In genomic region chr5:112001742-112002701, GRCm38 (mm10) we compare ENCODE assay signal across 8 mouse cellular contexts.
DNase-seq lines count a peak whose midpoint lies in the region; ATAC-seq and TF ChIP-seq lines count a peak whose summit lies in the region.

No protein-coding gene starts in this region.

- H3K9ac ChIP-seq in heart, embryonic 11.5 days (ENCODE audit: low read depth, low read length) = no peak overlapping the region
- H3K9ac ChIP-seq in embryonic facial prominence, embryonic 12.5 days = no peak overlapping the region
- H3K9ac ChIP-seq in midbrain, postnatal 0 days (replicated peaks; ENCODE audit: low read length, poor library complexity, severe bottlenecking) = no peak overlapping the region

- no peak for ATAC-seq in heart, embryonic 11.5 days (replicated peaks; ENCODE audit: insufficient number of reproducible peaks, low FRiP score, low TSS enrichment)
- peak; percentile 18; the same call in 1 of the 2 replicates for ATAC-seq in embryonic facial prominence, embryonic 12.5 days (ENCODE audit: insufficient number of reproducible peaks, insufficient read depth, low FRiP score, low TSS enrichment)
- ATAC-seq in midbrain, postnatal 0 days (ENCODE audit: low FRiP score) = no peak

- no peaks in the 10 kb centered on the region for H3K36me3 ChIP-seq in heart, embryonic 11.5 days (ENCODE audit: control insufficient read depth, insufficient read depth, low read length)
- H3K36me3 ChIP-seq in embryonic facial prominence, embryonic 12.5 days = no peaks in the 10 kb centered on the region
- H3K36me3 ChIP-seq in midbrain, postnatal 0 days (ENCODE audit: insufficient read depth, low read length) = no peaks in the 10 kb centered on the region

- H3K27ac ChIP-seq in heart, embryonic 11.5 days (ENCODE audit: low read depth, low read length) = no peak overlapping the region
- peak overlapping the region; percentile 41; the same call in 1 of the 2 replicates for H3K27ac ChIP-seq in embryonic facial prominence, embryonic 12.5 days
- no peak overlapping the region for H3K27ac ChIP-seq in midbrain, postnatal 0 days (ENCODE audit: low read depth, low read length)

- WGBS in heart, embryonic 11.5 days (ENCODE audit: insufficient replicate concordance) = 21% methylated on average over 32 of the region's 32 CpGs
- WGBS in embryonic facial prominence, embryonic 12.5 days = 9% methylated on average over 32 of the region's 32 CpGs
- 17% methylated on average over 32 of the region's 32 CpGs for WGBS in midbrain, postnatal 0 days

- H3K4me3 ChIP-seq in heart, embryonic 11.5 days (ENCODE audit: low read depth, low read length) = no peak overlapping the region
- no peak overlapping the region for H3K4me3 ChIP-seq in embryonic facial prominence, embryonic 12.5 days
- H3K4me3 ChIP-seq in midbrain, postnatal 0 days (ENCODE audit: low read depth, low read length) = no peak overlapping the region

- no peaks in the 10 kb centered on the region; the same call in 1 of the 2 replicates for H3K9me3 ChIP-seq in heart, embryonic 11.5 days (replicated peaks; ENCODE audit: control insufficient read depth, low read length)
- H3K9me3 ChIP-seq in embryonic facial prominence, embryonic 12.5 days = peaks cover 4% of the 10 kb centered on the region
- H3K9me3 ChIP-seq in midbrain, postnatal 0 days (ENCODE audit: low read length) = peaks cover 3% of the 10 kb centered on the region; the same call in 1 of the 2 replicates

- peak; percentile 57 for TF ChIP-seq CTCF in midbrain, postnatal 0 days (IDR thresholded peaks at IDR 0.05)

- DNase-seq in heart, adult 11 months = peak; percentile 93
- peak; percentile 4 for DNase-seq in kidney, adult 18-20 months
- peak; percentile 68 for DNase-seq in midbrain, postnatal 0 days (ENCODE audit: low spot score)
- no peak for DNase-seq in spleen, postnatal 10 days (ENCODE audit: low spot score in 2 of 2)
- DNase-seq in layer of hippocampus, adult 9-10 months (ENCODE audit: low spot score) = no peak
- no peak for DNase-seq in T-cell, adult 2 months (ENCODE audit: low spot score)

- H3K4me2 ChIP-seq in heart, embryonic 11.5 days = no peak overlapping the region
- peak overlapping the region; percentile 14 for H3K4me2 ChIP-seq in embryonic facial prominence, embryonic 12.5 days (replicated peaks)
- H3K4me2 ChIP-seq in midbrain, postnatal 0 days (ENCODE audit: low read depth, low read length, poor library complexity, severe bottlenecking) = no peak overlapping the region

- peaks cover 3% of the 10 kb centered on the region; the same call in 1 of the 2 replicates for H3K4me1 ChIP-seq in heart, embryonic 11.5 days (ENCODE audit: control insufficient read depth, insufficient read depth, low read length)
- peaks cover 13% of the 10 kb centered on the region for H3K4me1 ChIP-seq in embryonic facial prominence, embryonic 12.5 days
- no peaks in the 10 kb centered on the region for H3K4me1 ChIP-seq in midbrain, postnatal 0 days (ENCODE audit: insufficient read depth, low read length)

- H3K27me3 ChIP-seq in heart, embryonic 11.5 days (ENCODE audit: control insufficient read depth, insufficient read depth, low read length) = peaks cover 15% of the 10 kb centered on the region
- H3K27me3 ChIP-seq in embryonic facial prominence, embryonic 12.5 days = no peaks in the 10 kb centered on the region
- H3K27me3 ChIP-seq in midbrain, postnatal 0 days (ENCODE audit: insufficient read depth, low read length) = no peaks in the 10 kb centered on the region

Comparison
In these comparisons a context has a peak if more than half of its experiments do, and no peak if none do; other contexts are left out.
1. DNase-seq: peak in heart, adult 11 months (single experiment), kidney, adult 18-20 months (single experiment) and midbrain, postnatal 0 days (single experiment); none in spleen, postnatal 10 days (0 of 2), layer of hippocampus, adult 9-10 months (single experiment) and T-cell, adult 2 months (single experiment).